Mouse (Mus musculus) adrenal gland, adult 18-20 months (tissue): ENCODE results near the gene Wwox. TPM values are rescaled to one million over a fixed set of nuclear protein-coding genes. Genes with fewer than 3 reads are reported as not detected.

ENCODE experiments used
- DNase-seq, 2 experiments: peaks; one replicate each; pipeline ENCODE4 v3.0.0; 2021 to 2022; ENCODE audit warnings: low spot score in 2 of 2
- total RNA-seq, 2 experiments: library from RNA; stranded (reverse); gene quantifications; 1 replicate in 1 of 2; 2 replicates in 1 of 2; pipeline ENCODE4 v1.2.3; 2021

The Wwox gene
- total RNA-seq, 2 experiments from 2014 or later, result 26.9 to 27.0 TPM

- DNase-seq, result no peak
These were observed 508.5 kb downstream of the Wwox start for GRCm38 (mm10) chr8:114947921-114948320.

DNA sequence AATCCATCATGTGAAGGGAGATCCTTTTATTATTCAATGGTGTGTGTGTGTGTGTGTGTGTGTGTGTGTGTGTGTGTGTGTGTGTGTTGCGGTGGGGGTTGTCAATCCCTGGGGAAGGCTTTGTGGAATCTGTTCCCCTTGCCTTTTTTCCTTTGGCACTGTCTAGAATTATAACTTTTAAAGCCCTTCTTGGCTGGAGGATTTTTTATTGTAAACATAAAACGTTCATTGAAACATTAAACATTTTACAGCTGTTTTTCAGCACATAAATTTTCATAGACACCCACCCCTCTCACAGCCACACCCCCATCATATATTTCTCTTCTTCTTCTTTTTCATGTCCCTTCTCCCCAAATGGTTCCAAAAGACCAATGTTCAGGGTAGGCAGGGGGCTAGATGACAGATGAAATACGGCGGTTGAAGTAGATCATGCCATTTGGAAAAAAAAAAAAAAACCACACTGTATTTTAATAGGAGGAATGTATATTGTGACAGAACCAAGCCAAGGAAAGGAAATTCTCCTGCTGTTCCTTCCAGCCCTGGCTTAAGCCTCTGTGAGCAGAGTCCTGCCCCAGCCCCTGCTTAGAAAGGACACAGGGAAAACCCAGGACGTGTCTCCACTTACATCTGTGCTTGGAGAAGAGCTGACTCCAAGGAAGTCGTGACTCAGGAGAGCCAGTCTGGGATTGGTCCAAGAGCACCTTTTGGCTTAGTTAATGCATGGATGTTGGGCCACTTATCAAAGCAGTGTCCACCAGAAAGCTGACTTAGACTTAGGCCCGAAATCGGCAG, 517.1 kb downstream of the Wwox start:
- DNase-seq, result no peak

DNA sequence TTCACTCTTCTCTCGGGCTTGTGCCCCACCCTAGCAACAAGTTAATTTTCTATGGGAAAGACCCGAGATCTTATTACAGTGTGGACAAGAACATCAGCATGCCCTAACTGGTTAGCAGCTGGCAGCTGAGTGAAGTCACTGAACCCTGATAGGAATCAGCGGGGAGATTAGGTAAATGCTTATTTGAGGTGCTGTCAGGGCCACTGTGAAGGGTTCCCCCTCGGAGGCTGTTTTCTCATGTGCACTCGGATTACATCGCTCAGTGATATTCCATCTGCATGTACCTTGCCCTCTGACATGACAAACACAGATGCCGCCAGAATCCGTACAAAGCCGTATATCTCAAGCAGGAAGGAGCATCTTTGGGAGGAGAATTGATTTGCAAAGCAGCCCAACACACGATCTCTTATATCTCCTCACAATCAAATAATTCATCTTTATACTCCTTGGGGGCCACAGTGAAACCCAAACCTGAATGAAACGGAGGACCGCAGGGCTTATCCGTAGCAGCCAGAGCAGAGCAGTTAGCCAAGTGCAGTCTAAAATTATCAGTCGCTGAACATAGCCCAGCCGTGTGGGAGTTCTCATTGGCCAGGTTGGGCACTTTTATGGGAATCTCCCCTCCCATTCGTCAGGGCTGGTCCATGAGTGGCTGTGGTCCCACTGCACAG, 519.1 kb downstream of the Wwox start:
- no peak for DNase-seq

DNA sequence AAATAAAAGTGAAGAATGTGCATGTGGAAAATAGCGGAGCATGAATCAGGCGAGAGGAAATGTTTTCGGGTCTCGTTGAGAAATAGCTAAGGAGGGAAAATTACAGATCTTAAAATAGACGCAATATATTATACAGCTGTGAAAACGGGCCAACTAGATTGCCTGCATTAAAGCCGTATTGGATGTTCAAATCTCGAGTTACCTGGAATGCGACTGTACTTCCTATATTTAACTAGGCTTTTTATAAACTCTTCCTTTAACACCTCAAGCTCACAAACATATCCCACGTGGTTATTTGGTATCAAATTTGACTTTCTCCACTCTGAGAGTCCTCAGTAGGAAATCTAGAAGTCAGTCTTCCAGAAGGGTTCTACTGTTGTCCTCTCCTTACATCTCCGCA, 520.0 kb downstream of the Wwox start:
- DNase-seq, result no peak

DNA sequence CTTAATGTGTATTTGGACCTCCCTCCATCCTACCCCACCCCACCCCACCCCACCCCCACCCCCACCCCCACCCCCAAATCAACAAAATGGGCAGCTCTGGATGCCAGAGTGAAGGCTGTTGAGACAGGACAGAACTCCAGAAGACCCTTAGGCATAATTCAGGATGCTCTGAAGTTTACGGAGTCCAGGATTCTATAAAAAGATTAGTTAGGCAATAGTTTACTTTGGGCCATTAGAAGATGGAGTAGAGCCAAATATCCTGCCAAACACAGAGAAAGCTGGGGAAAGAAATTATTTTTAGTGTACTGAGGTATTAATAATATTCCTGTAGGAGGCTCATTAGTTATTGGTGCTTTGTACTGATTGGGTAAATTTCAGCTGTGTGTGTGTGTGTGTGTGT, 523.0 kb downstream of the Wwox start:
- DNase-seq, result no peak

GRCm38 (mm10) chr8:114963282-114963681, 523.8 kb downstream of the Wwox start:
- no peak for DNase-seq

DNA sequence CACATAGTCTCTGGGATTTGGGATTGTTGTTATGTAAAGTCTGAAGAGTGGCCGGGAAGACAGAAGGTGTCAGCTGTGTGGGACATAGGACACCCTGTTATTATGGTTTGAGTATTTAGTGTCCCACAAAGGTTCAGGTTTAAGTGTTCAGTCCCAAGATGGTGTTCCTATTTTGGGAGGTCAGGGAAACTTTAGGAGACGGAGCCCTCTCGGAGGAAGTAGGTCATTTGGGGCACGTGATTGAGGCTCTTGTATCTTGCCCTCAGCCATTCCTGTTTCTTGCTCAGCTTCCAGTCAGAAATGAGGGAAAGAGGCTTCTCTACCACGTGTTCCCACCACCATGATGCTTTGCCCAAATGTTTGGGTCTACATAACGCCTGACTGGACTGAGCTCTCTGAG, 524.8 kb downstream of the Wwox start:
- DNase-seq, result no peak

DNA sequence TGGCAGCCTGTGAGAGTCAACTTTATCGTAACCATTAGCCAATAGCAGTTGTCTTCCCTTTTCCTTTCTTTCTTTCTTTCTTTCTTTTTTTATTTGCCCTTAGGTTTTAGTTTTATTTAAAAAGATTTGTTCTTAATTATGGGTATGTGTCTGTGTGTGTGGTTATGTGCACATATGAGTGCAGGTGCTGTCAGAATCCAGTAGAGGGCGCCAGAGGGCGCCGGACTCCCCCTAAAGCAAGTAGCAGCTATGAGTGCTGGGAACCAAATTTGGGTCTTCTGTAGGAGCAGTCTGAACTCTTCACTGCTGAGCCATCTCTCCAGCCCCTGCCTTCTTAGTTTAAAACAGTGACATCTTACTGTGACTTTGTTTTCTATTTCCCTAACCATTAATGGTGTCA, 529.4 kb downstream of the Wwox start:
- no peak for DNase-seq

- peak; percentile 66 to 78 for DNase-seq
These were observed 531.9 kb downstream of the Wwox start for GRCm38 (mm10) chr8:114971378-114971777.

DNA sequence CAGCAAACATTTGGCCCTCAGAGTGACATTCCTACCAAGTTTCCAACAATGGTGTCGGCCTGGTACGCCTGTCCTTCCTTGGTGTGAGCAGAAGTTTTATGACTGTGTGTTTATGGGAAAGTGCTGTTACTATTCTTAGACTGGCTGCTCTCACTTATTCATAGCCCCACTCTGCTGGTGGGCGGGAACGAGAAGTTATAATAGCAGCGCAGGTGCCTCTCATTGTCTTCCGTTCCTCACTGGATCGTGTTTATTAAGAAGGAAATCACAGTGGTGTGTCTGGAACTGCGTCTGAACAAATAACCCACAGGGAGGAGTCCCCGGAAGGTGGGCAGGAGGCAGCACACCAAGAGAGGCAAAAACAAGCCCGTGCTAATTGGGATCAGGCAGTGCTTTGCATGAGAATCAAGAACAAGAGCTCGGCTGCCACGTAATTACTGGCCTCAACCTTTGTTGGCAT, 533.6 kb downstream of the Wwox start:
- no peak for DNase-seq

- DNase-seq, result no peak
These were observed 535.0 kb downstream of the Wwox start for GRCm38 (mm10) chr8:114974336-114974950.

GRCm38 (mm10) chr8:114977746-114978145, 538.3 kb downstream of the Wwox start:
- no peak for DNase-seq

DNA sequence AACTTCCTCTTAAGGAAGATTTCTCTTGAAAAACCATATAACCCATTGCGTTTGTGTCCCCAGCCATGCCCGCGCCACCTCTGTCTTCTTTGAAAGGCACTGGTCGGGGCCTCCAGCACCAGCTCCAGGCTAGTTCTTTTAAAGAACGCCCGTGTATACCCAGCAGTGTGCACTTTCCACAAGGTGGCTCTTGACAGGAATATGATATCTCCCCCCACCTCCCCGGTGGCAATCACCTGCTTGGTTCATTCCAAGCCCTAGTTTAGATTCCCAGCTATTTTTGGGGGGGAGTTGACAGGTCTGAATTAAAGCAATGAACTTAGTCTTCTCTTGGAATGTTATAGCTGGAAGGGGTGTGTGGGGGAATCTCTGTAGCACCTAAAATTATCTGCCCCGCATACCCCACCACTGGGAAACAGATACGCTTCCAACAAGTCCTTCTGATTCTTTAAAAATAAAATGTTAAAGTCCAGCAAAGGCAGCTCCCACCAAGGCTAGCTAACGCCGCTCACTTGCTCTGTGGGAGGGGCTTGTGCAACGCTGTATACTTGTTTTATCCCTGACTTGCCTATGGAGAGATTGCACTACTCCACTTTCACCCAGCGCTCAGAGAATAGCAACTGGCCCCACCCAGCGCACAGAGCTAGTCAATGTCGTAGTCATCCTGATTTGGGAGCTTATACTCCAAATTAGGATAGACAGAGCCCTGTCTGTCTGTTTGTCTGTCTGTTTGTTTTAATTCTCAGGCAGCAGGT, 538.9 kb downstream of the Wwox start:
- DNase-seq, result no peak

DNA sequence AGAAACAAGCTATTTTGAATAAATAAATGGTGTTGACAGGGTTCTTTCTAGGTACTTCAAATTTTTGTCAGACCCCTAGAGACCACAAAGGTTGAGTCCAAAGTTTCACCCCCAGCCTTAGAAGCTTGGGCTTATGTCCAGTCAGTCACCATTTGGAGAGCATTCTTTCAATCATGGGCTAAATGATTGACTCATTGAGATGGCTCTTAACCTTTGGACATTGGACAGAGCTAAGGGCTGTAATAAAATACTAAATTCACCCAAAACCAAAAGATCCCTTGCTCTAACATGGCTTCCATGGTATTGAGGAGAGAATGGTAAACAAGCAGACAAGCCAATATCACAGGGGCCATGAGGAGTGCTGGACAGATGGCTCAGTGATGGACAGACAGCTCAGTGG, 540.2 kb downstream of the Wwox start:
- DNase-seq, result no peak

- DNase-seq, result no peak
These were observed 543.3 kb downstream of the Wwox start for GRCm38 (mm10) chr8:114982762-114983161.

DNA sequence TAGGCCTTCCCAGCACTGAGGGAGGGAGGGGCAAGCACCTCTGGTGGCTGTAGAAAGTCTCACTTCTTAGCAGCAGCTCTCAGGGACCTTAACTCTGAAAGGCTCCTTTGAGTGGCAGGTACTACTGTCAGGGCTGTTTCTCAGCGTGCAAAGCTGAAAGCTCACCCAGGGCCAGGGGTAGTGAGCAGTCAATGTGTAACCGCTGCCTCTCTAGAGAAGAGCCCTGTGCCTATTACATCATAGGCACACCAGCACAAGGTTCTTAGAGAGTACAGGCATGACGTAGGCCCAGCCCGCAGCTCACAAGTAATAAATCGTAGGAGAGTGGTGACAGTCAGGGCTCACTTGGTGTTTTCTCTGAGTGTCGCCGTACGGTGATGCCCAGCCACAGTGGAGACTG, 545.0 kb downstream of the Wwox start:
- DNase-seq, result no peak

DNA sequence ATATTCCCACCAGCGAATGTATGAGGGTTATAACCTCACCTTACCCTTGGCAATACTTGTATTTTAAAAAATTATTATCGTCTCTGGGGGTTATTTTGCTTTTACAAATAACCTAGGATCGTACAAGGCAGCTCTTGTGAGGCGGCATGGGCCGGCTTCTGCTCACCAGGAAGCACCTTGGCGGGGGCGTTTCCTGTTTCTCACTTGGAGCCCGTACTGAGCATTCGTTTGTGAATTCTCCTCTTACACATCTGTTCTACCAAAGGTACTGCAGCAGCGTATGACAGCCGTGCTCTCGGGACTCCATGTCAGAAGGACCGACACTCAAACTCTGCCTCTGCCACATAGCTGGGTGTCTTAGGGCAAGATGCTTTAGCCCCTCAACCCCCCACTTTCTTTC, 546.5 kb downstream of the Wwox start:
- DNase-seq, result no peak

- no peak for DNase-seq
These were observed 547.5 kb downstream of the Wwox start for GRCm38 (mm10) chr8:114986971-114987370.

DNA sequence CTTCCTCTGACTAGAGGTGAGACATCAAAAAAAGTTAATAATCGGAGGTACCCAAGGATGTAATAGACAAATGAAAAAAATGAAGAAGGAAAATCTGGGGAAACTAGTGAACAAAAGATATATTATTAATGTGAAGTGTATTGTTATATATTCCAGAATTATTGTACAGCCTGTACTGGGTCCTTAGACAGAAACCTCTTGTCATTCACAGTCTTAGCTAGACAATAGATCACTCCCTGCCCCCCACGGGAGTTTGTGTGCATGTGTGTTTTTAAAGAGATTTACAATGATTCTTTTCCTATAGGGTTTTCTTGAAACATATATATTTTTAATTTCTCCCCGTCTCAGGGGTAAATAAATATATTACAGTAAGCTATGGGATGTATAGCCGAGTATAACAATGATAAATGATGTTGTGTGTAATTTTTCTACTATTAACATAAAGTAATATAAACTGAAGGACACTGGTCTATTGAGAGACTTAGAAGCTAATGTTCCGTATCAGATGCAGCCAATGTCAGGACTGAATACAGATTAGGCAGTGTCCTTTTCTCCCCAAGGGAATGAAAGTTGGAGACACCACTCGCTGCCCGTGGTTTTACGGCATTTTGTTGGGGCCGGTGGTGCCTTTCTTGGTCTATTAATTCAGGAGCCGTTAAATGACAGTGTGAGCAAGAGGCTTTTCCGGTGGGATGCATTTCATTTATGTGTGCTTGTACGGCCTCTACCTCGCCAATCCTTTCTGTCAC, 551.6 kb downstream of the Wwox start:
- DNase-seq, result no peak

DNA sequence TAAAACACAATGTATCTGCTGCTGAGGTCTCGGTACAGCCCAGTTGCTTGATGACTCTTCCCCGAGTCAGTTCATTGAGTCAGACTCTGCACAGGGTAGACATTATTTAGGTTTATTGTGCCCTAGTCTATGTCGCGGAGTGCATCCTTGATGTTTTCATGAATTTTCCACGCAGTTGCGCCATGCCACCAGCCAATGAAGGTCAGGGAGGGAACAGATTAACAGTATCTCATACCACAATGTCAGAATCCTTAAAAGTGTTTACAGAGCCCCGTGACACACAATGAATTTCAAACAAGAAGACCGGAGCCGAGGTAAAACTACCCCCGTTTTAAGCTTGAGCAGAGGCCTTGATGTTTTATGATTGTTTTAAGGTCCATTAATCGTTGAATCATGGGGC, 561.3 kb downstream of the Wwox start:
- DNase-seq, result no peak

GRCm38 (mm10) chr8:115005021-115005420, 565.6 kb downstream of the Wwox start:
- no peak for DNase-seq
